Mouse (Mus musculus) ES-E14 (cell line): ENCODE results near the gene Stk11ip.

Experiments used
- CHD2 ChIP-seq: IDR thresholded peaks from 2 replicates; pipeline ENCODE4 v1.6.1; 2014; ENCODE audit warnings: mild to moderate bottlenecking, low read depth, low read length, inconsistent platforms
- MAFK ChIP-seq: IDR thresholded peaks from 2 replicates; pipeline ENCODE4 v1.6.1; 2014; ENCODE audit warnings: mild to moderate bottlenecking, low read depth, low read length, inconsistent platforms; ENCODE audit not compliant: insufficient read depth
- ZC3H11A ChIP-seq: IDR thresholded peaks from 2 replicates; pipeline ENCODE4 v1.6.1; 2012; ENCODE audit warnings: low read depth, mild to moderate bottlenecking, inconsistent platforms, low read length, borderline replicate concordance
- ZNF384 ChIP-seq: IDR thresholded peaks from 2 replicates; pipeline ENCODE4 v1.6.1; 2012; ENCODE audit warnings: low read depth, low read length, inconsistent platforms

DNA sequence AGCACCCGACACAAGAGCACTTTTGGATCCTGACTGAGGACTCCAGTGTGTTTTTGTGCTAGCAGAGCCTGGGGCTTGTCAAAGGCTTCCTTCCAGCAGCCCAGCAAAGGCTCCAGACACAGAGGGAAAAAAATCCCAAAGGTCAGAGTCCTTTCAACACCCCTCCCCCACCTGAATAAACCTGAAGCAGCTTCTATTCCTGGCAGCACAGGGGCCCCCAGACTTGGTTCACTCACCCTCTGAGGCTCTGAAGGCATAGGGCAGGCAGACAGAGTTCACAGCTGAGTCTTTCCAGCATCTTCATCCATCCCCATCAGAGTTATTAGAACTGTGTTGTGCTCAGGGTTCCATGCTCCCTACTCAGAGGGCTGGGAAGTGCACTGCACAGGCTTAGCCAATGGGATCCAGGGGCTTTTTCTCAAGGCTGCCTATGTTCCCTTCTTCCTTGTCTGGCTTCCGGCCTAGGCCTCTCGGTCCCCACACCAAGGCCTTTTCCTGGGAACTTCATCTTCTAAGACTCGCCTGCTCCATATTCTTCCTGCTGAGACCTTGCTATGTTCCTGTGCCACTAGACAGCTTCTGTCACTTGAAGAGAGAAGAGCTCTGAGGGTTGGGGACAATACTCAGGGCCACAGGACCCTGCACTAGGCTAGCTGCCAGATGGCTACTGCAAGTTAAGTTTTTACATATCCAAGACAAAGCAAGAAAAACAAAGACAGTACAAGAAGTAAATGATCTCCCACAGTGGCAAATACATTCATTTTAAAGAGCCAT lies 9.7 kb upstream of the Stk11ip start:
- no peak for TF ChIP-seq CHD2
- TF ChIP-seq ZNF384 = 0 out of 2 replicates have a peak, but pooled peaks have one; percentile 39
- TF ChIP-seq ZC3H11A = no peak
- TF ChIP-seq MAFK = no peak
